Mouse (Mus musculus) brain, embryonic 18.5 days (tissue): ENCODE measurements around the gene Sp100.

Source experiments
- DNase-seq: peaks from one replicate; pipeline ENCODE4 v3.0.0-alpha.2; 2012; ENCODE audit warnings: low read depth, low spot score

Gene Sp100

DNA sequence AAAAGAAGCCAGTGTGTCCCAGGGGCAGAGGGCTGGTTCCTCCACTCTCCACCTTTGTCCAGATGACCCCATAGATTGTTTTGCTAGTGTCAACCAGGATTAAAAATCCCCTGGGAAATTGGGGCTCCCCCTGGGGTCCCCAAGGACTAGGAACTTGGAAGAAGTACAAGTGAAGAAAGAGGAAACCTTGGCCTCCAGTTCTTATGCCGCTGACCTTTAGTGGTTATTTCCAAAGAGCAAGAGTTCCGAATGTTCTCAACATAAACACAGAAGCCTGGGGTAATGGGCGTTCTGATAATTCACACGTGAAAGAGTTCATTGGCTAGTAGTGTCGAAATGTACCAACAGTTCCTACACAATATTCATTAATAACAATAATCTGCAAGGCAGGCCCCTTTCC lies 96.7 kb downstream of the Sp100 start:
- no peak for DNase-seq

DNA sequence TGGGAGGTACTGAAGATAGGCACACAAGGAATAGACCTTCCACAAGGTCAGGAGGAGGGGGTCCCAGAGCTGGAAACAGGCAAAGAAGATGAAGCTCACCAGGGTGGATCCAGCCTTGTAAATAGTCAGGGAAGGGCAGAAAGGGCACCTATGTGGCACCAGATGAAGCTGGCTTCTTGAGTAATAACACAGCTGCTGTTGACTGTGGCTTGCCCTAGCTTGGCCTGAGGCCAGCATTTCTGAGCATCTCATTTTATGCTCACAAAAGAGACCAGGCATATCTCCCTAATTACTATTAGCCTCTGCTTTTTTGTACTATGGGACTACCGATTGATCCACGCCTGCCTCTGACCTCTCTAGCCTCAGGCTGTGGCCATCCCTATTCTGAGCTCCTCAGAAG lies 100.0 kb downstream of the Sp100 start:
- DNase-seq, result no peak

DNA sequence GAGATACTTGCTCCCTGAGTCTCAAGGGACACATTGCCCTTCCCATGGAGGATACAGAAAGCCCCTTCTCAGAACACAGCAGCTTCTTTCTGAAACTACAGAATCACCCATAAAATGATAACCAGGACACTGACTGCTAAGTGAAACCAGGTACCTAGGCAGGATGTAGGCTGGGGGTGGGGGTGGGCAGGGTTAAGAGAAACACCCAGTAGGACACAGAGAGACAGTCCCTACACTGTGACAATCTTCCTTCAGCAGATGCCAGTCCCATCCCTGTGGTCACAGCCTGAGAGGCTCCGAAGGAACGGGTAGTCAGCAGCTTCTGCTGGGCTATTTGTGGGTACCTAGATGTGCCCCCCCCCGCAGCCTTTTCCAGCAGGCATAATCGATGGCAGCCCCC lies 100.9 kb downstream of the Sp100 start:
- no peak for DNase-seq

DNA sequence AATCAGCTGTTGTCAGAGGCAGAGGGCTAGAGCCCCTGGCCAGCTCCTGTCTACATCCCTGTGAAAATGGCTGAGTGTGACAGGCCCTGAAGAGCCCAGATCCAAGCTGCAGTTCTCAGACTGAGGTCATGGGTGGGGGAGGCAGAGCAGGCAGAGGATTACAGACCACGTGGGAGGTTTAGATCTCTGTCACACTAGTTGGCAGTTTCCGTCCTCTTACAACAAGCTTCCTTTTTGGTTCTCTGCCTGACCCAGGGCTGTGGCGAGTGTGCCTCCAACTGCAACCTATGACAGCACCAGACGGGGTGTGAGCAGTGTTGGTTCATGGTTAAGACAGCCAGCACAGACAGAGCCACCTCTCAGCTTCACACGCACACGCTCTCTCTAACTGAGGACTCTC lies 101.7 kb downstream of the Sp100 start:
- no peak for DNase-seq

DNA sequence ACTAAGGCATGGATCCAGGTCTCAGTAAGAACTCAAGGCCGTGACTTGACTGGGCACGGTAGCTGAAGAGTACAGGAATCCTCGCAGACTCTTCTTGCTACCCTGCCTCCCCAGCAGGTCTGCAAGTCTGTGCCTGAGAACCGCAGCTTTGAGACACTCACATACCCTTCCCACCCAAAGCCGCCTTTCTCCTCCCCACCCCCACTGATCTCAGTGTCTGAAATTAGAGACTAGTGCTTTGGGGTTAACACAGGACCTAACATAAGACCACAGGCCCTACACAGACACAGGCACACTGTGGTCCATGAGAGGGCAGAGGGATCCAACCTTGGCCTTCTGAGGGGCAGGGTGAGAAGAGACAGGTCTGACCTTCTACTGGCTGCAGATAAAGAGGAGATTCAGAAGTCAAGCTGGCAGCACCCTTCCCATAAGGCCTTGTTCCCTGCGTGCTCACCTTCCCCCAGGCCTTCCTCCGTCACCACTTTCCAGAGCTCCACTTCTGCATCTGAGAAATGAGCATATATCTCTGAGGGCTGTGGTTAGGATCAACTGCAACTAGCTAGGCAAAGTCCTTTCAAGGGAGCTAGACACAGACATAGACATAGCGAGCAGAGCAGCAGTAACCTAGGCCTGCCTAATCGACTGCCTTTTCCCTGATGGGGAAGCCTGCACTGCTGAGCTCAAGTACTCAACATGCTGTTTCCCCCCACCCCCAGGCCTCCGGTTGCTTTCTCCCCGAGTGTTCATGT lies 102.3 kb downstream of the Sp100 start:
- DNase-seq, result no peak

DNA sequence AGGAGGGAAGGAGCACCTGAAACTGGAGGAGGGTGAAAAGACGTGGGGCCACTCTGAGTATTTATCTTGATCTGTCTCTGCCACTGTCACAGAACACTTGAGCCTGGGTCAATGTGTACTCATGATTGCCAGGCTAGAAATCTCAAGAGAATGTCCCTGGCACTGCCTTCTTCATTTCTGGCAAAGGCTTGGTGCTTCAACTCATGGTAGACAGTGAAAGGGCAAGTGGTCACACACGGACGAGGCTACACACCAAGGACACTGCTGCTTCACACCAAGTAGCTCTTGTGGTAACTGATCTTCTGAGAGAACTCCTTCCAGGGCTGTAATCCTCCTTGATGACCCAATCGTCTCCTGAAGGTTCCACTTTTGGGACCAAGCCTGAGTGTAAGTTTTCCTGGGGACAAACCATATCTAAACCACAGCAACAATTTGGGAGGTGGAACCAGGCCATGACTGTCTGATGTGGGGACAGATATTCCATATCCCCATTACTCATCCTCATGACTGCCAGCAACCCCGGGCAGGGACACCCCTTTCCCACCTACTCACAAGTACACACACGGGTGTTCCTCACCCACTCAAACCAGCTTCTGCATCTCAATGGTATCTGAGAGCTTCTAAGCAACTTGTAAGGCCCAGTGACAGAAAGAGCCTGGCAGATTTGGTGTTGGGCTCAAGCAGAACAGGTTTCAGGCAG lies 107.9 kb downstream of the Sp100 start:
- DNase-seq, result no peak

DNA sequence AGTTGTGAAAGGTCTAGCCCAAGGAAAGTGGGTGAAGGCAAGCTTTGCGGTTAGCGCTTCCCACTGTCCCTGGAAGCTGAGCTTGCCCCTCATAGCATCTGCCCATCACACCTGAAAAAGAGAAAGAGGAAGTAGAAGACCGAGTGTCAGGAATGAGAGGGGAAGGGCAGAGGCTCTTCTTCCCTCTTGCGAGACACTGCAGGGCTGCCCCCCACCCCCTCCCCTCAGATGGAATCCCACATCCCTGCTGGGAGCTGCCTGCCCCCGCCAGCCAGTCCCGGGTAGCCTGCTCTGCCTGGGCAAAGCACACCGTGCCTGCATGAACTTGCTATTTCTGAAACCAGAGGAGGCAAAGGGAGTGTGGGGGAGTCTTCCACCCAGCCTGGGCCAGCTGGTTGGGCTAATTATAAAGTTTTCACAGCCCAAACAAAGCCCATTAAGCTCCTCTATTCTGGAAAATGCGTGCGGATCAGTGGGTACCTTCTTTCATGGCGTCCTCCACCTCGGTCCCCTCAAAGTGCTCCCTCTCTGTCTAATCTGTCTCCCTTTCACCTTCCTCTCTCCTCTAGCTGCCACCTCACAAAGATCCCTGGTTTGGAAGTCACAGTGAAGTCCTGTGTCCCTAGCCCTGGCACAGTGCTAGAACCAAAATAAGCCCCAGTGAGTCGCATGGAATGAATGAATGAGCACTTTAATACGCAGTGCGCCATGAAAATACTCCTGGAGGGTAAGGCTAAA lies 108.6 kb downstream of the Sp100 start:
- DNase-seq, result no peak

DNA sequence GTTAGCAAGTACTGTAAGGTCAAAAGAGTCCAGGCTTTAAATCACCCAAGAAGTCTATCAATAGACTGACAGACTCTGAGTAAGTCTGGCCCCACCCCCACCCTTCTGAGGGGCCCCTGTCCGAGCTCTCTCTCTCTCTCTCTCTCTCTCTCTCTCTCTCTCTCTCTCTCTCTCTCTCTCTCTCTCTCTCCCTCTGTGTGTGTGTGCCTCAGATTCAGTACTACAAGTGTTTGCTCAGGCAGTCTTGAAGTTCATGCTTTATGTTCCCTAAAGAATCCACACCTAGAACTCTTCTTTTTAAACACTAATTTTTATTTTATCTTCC lies 109.1 kb downstream of the Sp100 start:
- no peak for DNase-seq
